Mouse (Mus musculus): Measurements from ENCODE around the gene Zbtb12.

Gene Zbtb12

GRCm38 (mm10) chr17:34855825-34856224 lies 23.5 kb upstream of the Zbtb12 start:
- POLR2A ChIA-PET, result interaction anchor here (0.5 to 3.2 kb wide), 19 partner anchors 12 to 395 kb away, joined by 3 to 29 read pairs (median 3); partner anchors contain the start of genes Atf6b (in 1 of the 4), Gm20547 (in 1 of the 4) and Lsm2 (in 1 of the 4)

GRCm38 (mm10) chr17:34858670-34859069 lies 20.6 kb upstream of the Zbtb12 start:
- ChIA-PET CTCF (interaction anchor here in 2 of 4 experiments (0.7 to 1.0 kb wide), 2 partner anchors 36 to 53 kb away, joined by 3 read pairs; no protein-coding TSS in a partner anchor), POLR2A (interaction anchor here in 2 of 4 experiments (0.7 to 1.0 kb wide), 2 partner anchors 9 to 52 kb away, joined by 3 to 13 read pairs; partner anchors contain the start of genes Nelfe (in 1 of the 2) and Skiv2l (in 1 of the 2))

More at GRCm38 (mm10) chr17:34855825-34856224, 23.5 kb upstream of the Zbtb12 start:
- CTCF ChIA-PET, result interaction anchor here (0.6 to 2.3 kb wide), 35 partner anchors 10 to 864 kb away, joined by 3 to 18 read pairs (median 4); partner anchors contain the start of genes Zbtb12 (in 2 of the 4), Ddah2 (in 1 of the 4), Gm20547 (in 1 of the 4) and Neu1 (in 1 of the 4)

- CTCF ChIA-PET, result interaction anchor here in 1 of 4 experiments (0.6 kb wide), 1 partner anchor 40 kb away, joined by 6 read pairs; no protein-coding TSS in a partner anchor
- POLR2A ChIA-PET, result interaction anchor here in 3 of 4 experiments (0.5 to 1.1 kb wide), 3 partner anchors 11 to 333 kb away, joined by 3 read pairs; partner anchors contain the start of genes Ltb (in 1 of the 3) and Skiv2l (in 1 of the 3)
Measured at GRCm38 (mm10) chr17:34860514-34860913, 18.8 kb upstream of the Zbtb12 start.

- ChIA-PET POLR2A (interaction anchor here in 2 of 4 experiments (0.5 to 1.2 kb wide), 7 partner anchors 8 to 211 kb away, joined by 3 to 4 read pairs (median 3); partner anchors contain the start of gene Neu1 (in 1 of the 2)), CTCF (interaction anchor here in 1 of 4 experiments (0.8 kb wide), 1 partner anchor 72 kb away, joined by 3 read pairs; no protein-coding TSS in a partner anchor)
Measured at GRCm38 (mm10) chr17:34861704-34862415, 17.4 kb upstream of the Zbtb12 start.

- CTCF ChIA-PET, result interaction anchor here in 1 of 4 experiments (1.2 kb wide), 1 partner anchor 8 kb away, joined by 3 read pairs; no protein-coding TSS in a partner anchor
Measured at GRCm38 (mm10) chr17:34862416-34863081, 16.7 kb upstream of the Zbtb12 start, which contains the start of gene Cfb. Gene Cfb (minus strand): TSS chr17:34862518.

GRCm38 (mm10) chr17:34865981-34866380 lies 13.3 kb upstream of the Zbtb12 start:
- CTCF ChIA-PET, result interaction anchor here (0.5 to 2.4 kb wide), 6 partner anchors 10 to 462 kb away, joined by 3 to 8 read pairs (median 6); no protein-coding TSS in a partner anchor
- POLR2A ChIA-PET, result interaction anchor here in 2 of 4 experiments (0.8 to 1.5 kb wide), 3 partner anchors 14 to 28 kb away, joined by 3 to 4 read pairs (median 4); partner anchors contain the start of genes Skiv2l (in 1 of the 2) and Zbtb12 (in 1 of the 2)

More at GRCm38 (mm10) chr17:34862416-34863081, 16.7 kb upstream of the Zbtb12 start, which contains the start of gene Cfb:
- POLR2A ChIA-PET, result interaction anchor here in 2 of 4 experiments (0.5 to 1.2 kb wide), 6 partner anchors 7 to 163 kb away, joined by 3 to 4 read pairs (median 3); partner anchors contain the start of gene Neu1 (in 1 of the 2)

- ChIA-PET POLR2A (interaction anchor here in 2 of 4 experiments (1.3 to 2.1 kb wide), 4 partner anchors 10 to 270 kb away, joined by 3 to 7 read pairs (median 4); partner anchors contain the start of genes Agpat1 (in 1 of the 2), Neu1 (in 1 of the 2) and Rnf5 (in 1 of the 2)), CTCF (interaction anchor here in 1 of 4 experiments (0.7 kb wide), 1 partner anchor 18 kb away, joined by 3 read pairs; no protein-coding TSS in a partner anchor)
Measured at GRCm38 (mm10) chr17:34874321-34874720, 5.0 kb upstream of the Zbtb12 start.

- POLR2A ChIA-PET, result interaction anchor here in 3 of 4 experiments (0.6 to 3.0 kb wide), 21 partner anchors 8 to 761 kb away, joined by 3 to 12 read pairs (median 3); partner anchors contain the start of genes C2 (in 1 of the 3), Csnk2b (in 1 of the 3), Ehmt2 (in 1 of the 3) and Neu1 (in 1 of the 3)
- CTCF ChIA-PET, result interaction anchor here in 3 of 4 experiments (0.5 to 1.0 kb wide), 6 partner anchors 10 to 482 kb away, joined by 3 to 6 read pairs (median 4); partner anchors contain the start of gene BC051142 (in 1 of the 3)
Measured at GRCm38 (mm10) chr17:34881166-34881565, 1.9 kb downstream of the Zbtb12 start.

- CTCF ChIA-PET, result interaction anchor here in 3 of 4 experiments (0.5 to 1.0 kb wide), 10 partner anchors 9 to 483 kb away, joined by 3 to 6 read pairs (median 4); partner anchors contain the start of gene BC051142 (in 1 of the 3)
- POLR2A ChIA-PET, result interaction anchor here in 3 of 4 experiments (0.6 to 3.0 kb wide), 20 partner anchors 8 to 762 kb away, joined by 3 to 12 read pairs (median 3); partner anchors contain the start of genes C2 (in 1 of the 3), Csnk2b (in 1 of the 3) and Ehmt2 (in 1 of the 3)
Measured at GRCm38 (mm10) chr17:34881683-34882310, 2.5 kb downstream of the Zbtb12 start, which contains the start of gene Gm20547. Gene Gm20547 (minus strand): TSS chr17:34882042.

GRCm38 (mm10) chr17:34883332-34883731 lies 4.0 kb downstream of the Zbtb12 start:
- ChIA-PET CTCF (interaction anchor here in 3 of 4 experiments (0.5 to 2.2 kb wide), 7 partner anchors 8 to 890 kb away, joined by 3 to 11 read pairs (median 4); no protein-coding TSS in a partner anchor), POLR2A (interaction anchor here in 3 of 4 experiments (0.6 to 3.0 kb wide), 15 partner anchors 10 to 358 kb away, joined by 3 to 12 read pairs (median 3); partner anchors contain the start of genes Ddx39b (in 1 of the 3) and Neu1 (in 1 of the 3))

GRCm38 (mm10) chr17:34884704-34885103 lies 5.4 kb downstream of the Zbtb12 start:
- CTCF ChIA-PET, result interaction anchor here in 1 of 4 experiments (0.8 to 2.2 kb wide), 3 partner anchors 9 to 29 kb away, joined by 3 to 10 read pairs (median 8); no protein-coding TSS in a partner anchor
- POLR2A ChIA-PET, result interaction anchor here in 3 of 4 experiments (0.7 to 2.0 kb wide), 12 partner anchors 9 to 768 kb away, joined by 3 to 10 read pairs (median 4); partner anchors contain the start of genes Cfb (in 1 of the 3), Nelfe (in 1 of the 3) and Skiv2l (in 1 of the 3)

GRCm38 (mm10) chr17:34885615-34886014 lies 6.3 kb downstream of the Zbtb12 start:
- ChIA-PET CTCF (interaction anchor here in 1 of 4 experiments (0.8 to 1.2 kb wide), 2 partner anchors 8 to 29 kb away, joined by 3 to 8 read pairs; no protein-coding TSS in a partner anchor), POLR2A (interaction anchor here in 3 of 4 experiments (0.6 to 1.3 kb wide), 9 partner anchors 25 to 218 kb away, joined by 3 to 4 read pairs (median 3); partner anchors contain the start of genes Nelfe (in 1 of the 3) and Skiv2l (in 1 of the 3))

- ChIA-PET POLR2A (interaction anchor here in 1 of 4 experiments (0.6 kb wide), 1 partner anchor 12 kb away, joined by 3 read pairs; no protein-coding TSS in a partner anchor), CTCF (no interaction called here)
Measured at GRCm38 (mm10) chr17:34887942-34888341, 8.7 kb downstream of the Zbtb12 start.

- CTCF ChIA-PET, result interaction anchor here in 1 of 4 experiments (1.0 to 3.0 kb wide), 3 partner anchors 11 to 21 kb away, joined by 6 to 23 read pairs (median 13); partner anchors contain the start of gene Zbtb12
- POLR2A ChIA-PET, result interaction anchor here in 3 of 4 experiments (0.5 to 3.0 kb wide), 16 partner anchors 9 to 109 kb away, joined by 3 to 25 read pairs (median 4); partner anchors contain the start of genes Zbtb12 (in 3 of the 3), Gm20547 (in 1 of the 3) and Neu1 (in 1 of the 3)
Measured at GRCm38 (mm10) chr17:34890074-34890743, 10.9 kb downstream of the Zbtb12 start.

GRCm38 (mm10) chr17:34891377-34891776 lies 12.1 kb downstream of the Zbtb12 start:
- CTCF ChIA-PET, result interaction anchor here (0.5 to 3.0 kb wide), 23 partner anchors 8 to 770 kb away, joined by 3 to 23 read pairs (median 4); partner anchors contain the start of genes Gm20547 (in 1 of the 4), Neu1 (in 1 of the 4) and Zbtb12 (in 1 of the 4)
- POLR2A ChIA-PET, result interaction anchor here in 3 of 4 experiments (0.7 to 3.0 kb wide), 27 partner anchors 9 to 350 kb away, joined by 3 to 25 read pairs (median 4); partner anchors contain the start of genes Zbtb12 (in 2 of the 3), Ddx39b (in 1 of the 3), Dxo (in 1 of the 3) and Gm20547 (in 1 of the 3)
